Mouse (Mus musculus): ENCODE measurements around the gene Slc24a3. TPM values are rescaled to one million over a fixed set of nuclear protein-coding genes. Genes with fewer than 3 reads are reported as not detected.

Gene Slc24a3
- polyA plus RNA-seq, 1 experiment from 2014 or later = 3.1 TPM

DNA sequence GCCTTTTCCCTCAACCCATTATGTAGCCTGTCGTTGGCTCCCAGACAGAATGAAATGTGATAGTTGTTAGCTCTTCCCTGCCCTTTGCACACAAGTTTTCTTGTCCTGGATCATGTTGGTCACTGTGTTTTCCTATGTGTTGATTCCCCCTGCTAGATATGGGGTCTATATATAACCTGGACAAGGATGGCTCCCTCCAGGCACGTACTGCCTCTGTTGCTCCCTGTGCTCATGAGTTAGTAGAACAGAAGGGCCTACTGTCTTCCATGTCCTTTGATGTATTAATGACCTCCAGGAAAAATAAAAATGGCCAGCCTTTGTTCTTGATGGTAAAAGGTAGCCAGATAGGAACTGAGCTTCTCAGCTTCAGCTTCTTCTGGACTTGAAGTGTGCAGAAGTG, 251.5 kb downstream of the Slc24a3 start:
- Histone ChIP-seq H3K9ac (ENCODE audit: low read depth, low read length) (no peak overlapping the region), H3K9me3 (ENCODE audit: control insufficient read depth, low read length) (no peaks in the 10 kb centered on the region), H3K27me3 (replicated peaks; ENCODE audit: control insufficient read depth, insufficient read depth, low read length) (no peaks in the 10 kb centered on the region), H3K4me3 (ENCODE audit: low read length) (no peak overlapping the region), H3K4me1 (ENCODE audit: control insufficient read depth, insufficient read depth, low read length) (no peaks in the 10 kb centered on the region), H3K4me2 (ENCODE audit: low read depth, low read length) (no peak overlapping the region), H3K27ac (ENCODE audit: low read length) (no peak overlapping the region), H3K36me3 (ENCODE audit: control insufficient read depth, insufficient read depth, low read length) (no peaks in the 10 kb centered on the region)
- no peak for ATAC-seq
- WGBS = 75% methylated on average over 2 of the region's 2 CpGs

DNA sequence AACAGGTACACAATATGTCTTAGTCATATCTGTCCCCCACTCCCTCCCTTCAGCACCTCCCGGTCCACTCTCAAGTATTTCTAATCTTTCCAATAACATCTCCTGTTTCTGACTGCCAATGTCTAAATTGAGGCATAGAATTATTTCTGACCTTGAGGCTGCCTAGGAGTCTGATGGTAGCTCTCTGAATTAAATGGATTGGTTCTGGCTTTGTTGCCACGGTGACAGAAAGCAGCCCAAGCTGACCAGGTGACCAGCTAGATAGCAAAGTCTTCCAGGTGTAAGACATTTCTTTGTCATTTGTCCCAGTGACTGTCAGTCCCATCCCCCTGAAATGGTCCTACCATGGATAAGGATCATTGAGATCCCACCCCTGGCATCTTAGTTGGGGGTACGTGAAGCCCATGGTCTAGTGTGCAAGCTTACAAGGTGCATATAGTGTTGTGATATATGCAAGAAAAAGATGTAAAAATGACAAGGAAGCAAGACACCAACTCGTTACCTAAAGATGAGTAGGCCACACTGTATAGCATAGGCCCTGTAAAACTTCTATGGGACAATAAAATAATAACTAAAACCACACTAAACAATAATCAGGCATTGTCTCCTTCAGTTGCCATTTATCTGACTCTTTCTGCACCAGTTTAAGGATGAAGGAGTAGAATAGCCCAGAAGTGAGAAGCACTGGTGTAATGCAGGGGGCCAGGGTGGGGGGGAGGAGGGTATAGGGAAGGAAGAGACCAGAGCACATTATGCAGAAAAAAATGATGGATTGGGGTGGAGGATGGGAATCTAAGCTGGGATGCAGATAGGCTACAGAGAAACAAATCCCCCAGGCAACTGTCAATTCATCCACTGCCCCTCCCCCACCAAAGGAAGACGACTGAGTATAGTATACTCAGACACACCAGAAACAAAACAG, 253.7 kb downstream of the Slc24a3 start:
- no peaks in the 10 kb centered on the region for H3K4me1 ChIP-seq (ENCODE audit: control insufficient read depth, insufficient read depth, low read length)
- H3K4me2 ChIP-seq (ENCODE audit: low read depth, low read length) = no peak overlapping the region
- WGBS = 81% methylated on average over 5 of the region's 5 CpGs
- no peak overlapping the region for H3K27ac ChIP-seq (ENCODE audit: low read length)
- H3K36me3 ChIP-seq (ENCODE audit: control insufficient read depth, insufficient read depth, low read length) = no peaks in the 10 kb centered on the region
- H3K9me3 ChIP-seq (ENCODE audit: control insufficient read depth, low read length) = no peaks in the 10 kb centered on the region
- H3K9ac ChIP-seq (ENCODE audit: low read depth, low read length) = no peak overlapping the region
- no peak overlapping the region for H3K4me3 ChIP-seq (ENCODE audit: low read length)
- H3K27me3 ChIP-seq (replicated peaks; ENCODE audit: control insufficient read depth, insufficient read depth, low read length) = no peaks in the 10 kb centered on the region
- ATAC-seq = no peak

DNA sequence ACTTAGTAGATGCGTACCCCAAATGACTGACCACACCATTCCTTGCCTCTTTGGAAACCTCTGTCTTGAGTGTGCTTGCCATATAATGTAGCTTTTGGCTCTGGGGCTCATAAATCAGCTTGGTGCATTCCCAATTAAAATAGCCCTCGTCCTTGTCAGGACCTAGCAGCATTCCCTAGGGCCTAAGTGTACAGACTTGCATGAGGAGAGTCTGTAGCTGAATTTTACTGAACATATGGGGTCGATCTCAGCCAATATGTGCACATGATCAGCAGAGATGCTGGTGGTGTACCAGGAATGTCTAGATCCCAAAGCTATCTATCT, 254.3 kb downstream of the Slc24a3 start:
- ATAC-seq = no peak
- WGBS = 68% methylated on average over 3 of the region's 3 CpGs
- H3K9ac ChIP-seq (ENCODE audit: low read depth, low read length) = no peak overlapping the region

DNA sequence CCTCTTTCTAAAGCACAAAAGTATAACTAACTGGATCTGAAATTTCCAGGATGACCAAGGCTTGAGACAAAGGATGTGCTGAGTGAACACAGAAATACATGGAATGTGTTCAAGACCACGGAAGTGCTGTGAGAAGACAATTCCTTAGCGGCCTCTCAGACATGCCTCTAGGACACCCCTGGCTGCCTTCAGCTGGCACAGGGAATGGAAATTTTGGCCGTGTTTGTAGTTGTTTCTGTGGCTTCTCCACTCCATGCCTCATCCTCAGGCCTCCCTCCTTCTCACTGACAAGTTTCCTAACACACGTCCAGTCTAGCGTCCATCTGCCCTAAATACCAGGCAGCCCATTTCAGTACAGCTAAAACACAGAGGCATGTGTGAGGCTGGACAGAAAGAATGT, 262.4 kb downstream of the Slc24a3 start:
- ATAC-seq = no peak
- 88% methylated on average over 5 of the region's 5 CpGs for WGBS
- H3K27ac ChIP-seq (ENCODE audit: low read length) = no peak overlapping the region
- H3K9ac ChIP-seq (ENCODE audit: low read depth, low read length) = no peak overlapping the region
- no peak overlapping the region for H3K4me3 ChIP-seq (ENCODE audit: low read length)
- no peak overlapping the region for H3K4me2 ChIP-seq (ENCODE audit: low read depth, low read length)
- no peaks in the 10 kb centered on the region for H3K4me1 ChIP-seq (ENCODE audit: control insufficient read depth, insufficient read depth, low read length)
- no peaks in the 10 kb centered on the region for H3K27me3 ChIP-seq (replicated peaks; ENCODE audit: control insufficient read depth, insufficient read depth, low read length)
- H3K9me3 ChIP-seq (ENCODE audit: control insufficient read depth, low read length) = no peaks in the 10 kb centered on the region
- no peaks in the 10 kb centered on the region for H3K36me3 ChIP-seq (ENCODE audit: control insufficient read depth, insufficient read depth, low read length)

More for the DNA sequence above, 254.3 kb downstream of the Slc24a3 start:
- H3K36me3 ChIP-seq (ENCODE audit: control insufficient read depth, insufficient read depth, low read length) = no peaks in the 10 kb centered on the region
- H3K4me2 ChIP-seq (ENCODE audit: low read depth, low read length) = no peak overlapping the region
- H3K9me3 ChIP-seq (ENCODE audit: control insufficient read depth, low read length) = no peaks in the 10 kb centered on the region
- no peak overlapping the region for H3K27ac ChIP-seq (ENCODE audit: low read length)
- H3K4me3 ChIP-seq (ENCODE audit: low read length) = no peak overlapping the region
- no peaks in the 10 kb centered on the region for H3K4me1 ChIP-seq (ENCODE audit: control insufficient read depth, insufficient read depth, low read length)
- H3K27me3 ChIP-seq (replicated peaks; ENCODE audit: control insufficient read depth, insufficient read depth, low read length) = no peaks in the 10 kb centered on the region

DNA sequence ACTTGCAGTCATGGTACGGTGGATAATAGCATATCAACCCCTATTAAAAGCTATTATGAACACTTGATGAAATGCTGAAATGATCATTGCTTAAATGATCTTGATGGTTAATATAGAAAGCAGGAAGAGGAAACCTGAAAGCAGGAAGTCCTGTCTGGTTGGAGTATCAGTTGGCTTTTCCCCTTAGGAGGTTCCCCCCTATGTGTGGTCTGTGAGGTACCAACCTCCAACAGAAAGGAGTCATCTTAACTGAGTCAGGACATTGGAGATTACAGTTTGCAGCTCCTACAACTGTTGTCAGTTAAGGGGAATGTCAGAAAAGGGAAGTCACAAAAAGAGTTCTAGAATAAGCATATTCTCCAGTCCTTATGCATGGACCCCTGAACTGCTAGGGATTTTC, 266.5 kb downstream of the Slc24a3 start:
- Histone ChIP-seq H3K9ac (ENCODE audit: low read depth, low read length) (no peak overlapping the region), H3K36me3 (ENCODE audit: control insufficient read depth, insufficient read depth, low read length) (no peaks in the 10 kb centered on the region), H3K27ac (ENCODE audit: low read length) (no peak overlapping the region), H3K4me3 (ENCODE audit: low read length) (no peak overlapping the region), H3K27me3 (replicated peaks; ENCODE audit: control insufficient read depth, insufficient read depth, low read length) (no peaks in the 10 kb centered on the region), H3K4me1 (ENCODE audit: control insufficient read depth, insufficient read depth, low read length) (no peaks in the 10 kb centered on the region), H3K4me2 (ENCODE audit: low read depth, low read length) (no peak overlapping the region), H3K9me3 (ENCODE audit: control insufficient read depth, low read length) (no peaks in the 10 kb centered on the region)
- ATAC-seq = no peak
- 94% methylated on average over 1 of the region's 1 CpGs for WGBS

DNA sequence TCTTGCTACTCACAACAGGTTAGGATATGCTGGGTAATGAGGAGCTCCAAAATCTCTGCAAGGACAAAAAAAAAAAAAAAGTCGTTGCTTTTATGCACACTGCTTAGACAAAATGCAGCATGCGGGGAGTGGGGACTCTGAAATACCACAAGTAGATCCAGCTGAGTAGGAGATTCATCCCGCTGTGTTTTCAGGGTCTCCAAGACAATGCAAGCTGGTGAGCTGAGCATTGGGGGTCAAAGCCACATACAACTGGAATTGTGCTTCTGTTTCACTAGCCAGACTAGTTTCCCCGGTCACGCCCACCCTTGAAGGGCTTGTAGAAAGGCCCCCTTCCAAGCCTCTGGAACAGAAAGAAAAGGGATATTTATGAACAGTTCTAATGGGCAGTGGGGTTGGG, 270.8 kb downstream of the Slc24a3 start:
- Histone ChIP-seq H3K9me3 (ENCODE audit: control insufficient read depth, low read length) (no peaks in the 10 kb centered on the region), H3K36me3 (ENCODE audit: control insufficient read depth, insufficient read depth, low read length) (no peaks in the 10 kb centered on the region), H3K9ac (ENCODE audit: low read depth, low read length) (no peak overlapping the region), H3K27ac (ENCODE audit: low read length) (no peak overlapping the region), H3K4me1 (ENCODE audit: control insufficient read depth, insufficient read depth, low read length) (no peaks in the 10 kb centered on the region), H3K4me2 (ENCODE audit: low read depth, low read length) (no peak overlapping the region), H3K4me3 (ENCODE audit: low read length) (no peak overlapping the region), H3K27me3 (replicated peaks; ENCODE audit: control insufficient read depth, insufficient read depth, low read length) (no peaks in the 10 kb centered on the region)
- WGBS = 68% methylated on average over 5 of the region's 5 CpGs
- no peak for ATAC-seq

DNA sequence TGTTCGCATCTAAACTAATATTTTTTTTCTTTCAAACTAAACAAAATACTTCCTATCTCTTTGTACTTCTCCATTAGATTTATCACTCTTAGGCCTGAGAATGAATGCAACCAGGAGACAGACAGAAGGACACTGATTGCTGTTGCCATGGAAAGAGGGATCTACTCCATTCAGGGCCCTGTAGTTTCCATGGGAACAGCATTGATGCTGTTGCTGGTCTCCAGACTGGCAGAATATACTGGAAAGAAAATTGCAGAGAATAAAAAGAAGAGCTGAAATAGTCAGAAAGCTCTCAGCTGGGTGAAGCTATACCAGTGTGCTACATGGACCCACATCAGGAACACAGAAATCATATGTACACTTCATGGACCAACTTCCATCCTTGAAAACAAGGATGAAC, 272.2 kb downstream of the Slc24a3 start:
- no peaks in the 10 kb centered on the region for H3K36me3 ChIP-seq (ENCODE audit: control insufficient read depth, insufficient read depth, low read length)
- H3K9me3 ChIP-seq (ENCODE audit: control insufficient read depth, low read length) = no peaks in the 10 kb centered on the region
- no peak for ATAC-seq
- WGBS = 94% methylated on average over 1 of the region's 1 CpGs
- no peaks in the 10 kb centered on the region for H3K27me3 ChIP-seq (replicated peaks; ENCODE audit: control insufficient read depth, insufficient read depth, low read length)
- H3K4me3 ChIP-seq (ENCODE audit: low read length) = no peak overlapping the region
- H3K9ac ChIP-seq (ENCODE audit: low read depth, low read length) = no peak overlapping the region
- H3K4me1 ChIP-seq (ENCODE audit: control insufficient read depth, insufficient read depth, low read length) = no peaks in the 10 kb centered on the region
- no peak overlapping the region for H3K27ac ChIP-seq (ENCODE audit: low read length)
- no peak overlapping the region for H3K4me2 ChIP-seq (ENCODE audit: low read depth, low read length)

DNA sequence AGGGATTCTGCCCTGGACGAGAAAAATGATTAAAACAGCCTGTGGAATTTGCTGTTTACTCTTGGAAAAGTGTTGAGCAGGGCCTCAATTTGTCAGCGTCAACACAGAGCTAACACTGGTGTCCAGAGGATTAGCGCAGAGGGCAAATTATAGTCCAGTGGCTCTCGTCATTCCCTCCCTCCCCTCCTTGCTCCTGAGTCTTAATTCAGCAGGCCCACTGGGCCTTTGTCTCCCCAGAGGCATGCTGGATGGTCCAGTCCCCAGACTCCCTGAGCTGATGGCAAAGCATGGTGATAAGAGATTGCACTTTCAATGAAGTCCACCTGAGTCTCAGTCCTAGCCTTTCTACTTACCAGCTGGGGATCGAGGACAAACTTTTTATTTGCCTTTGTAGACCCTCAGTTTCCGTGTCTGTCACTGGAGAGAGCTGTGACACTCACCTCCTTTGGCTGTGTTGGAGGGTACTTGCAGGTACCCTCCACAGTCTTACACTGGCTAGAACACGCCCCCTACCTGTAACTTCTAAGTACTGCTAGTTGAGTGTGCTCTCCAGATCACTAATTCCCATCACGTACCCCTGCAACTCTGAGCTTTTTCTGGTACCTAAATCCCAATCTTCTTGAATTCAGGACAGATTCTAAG, 289.7 kb downstream of the Slc24a3 start:
- ATAC-seq = peak; percentile 26; the same call in 1 of the 2 replicates
- Histone ChIP-seq H3K9ac (ENCODE audit: low read depth, low read length) (no peak overlapping the region), H3K27me3 (replicated peaks; ENCODE audit: control insufficient read depth, insufficient read depth, low read length) (no peaks in the 10 kb centered on the region), H3K4me3 (ENCODE audit: low read length) (no peak overlapping the region), H3K36me3 (ENCODE audit: control insufficient read depth, insufficient read depth, low read length) (no peaks in the 10 kb centered on the region), H3K4me2 (ENCODE audit: low read depth, low read length) (no peak overlapping the region), H3K4me1 (ENCODE audit: control insufficient read depth, insufficient read depth, low read length) (no peaks in the 10 kb centered on the region; the same call in 1 of the 2 replicates), H3K9me3 (ENCODE audit: control insufficient read depth, low read length) (no peaks in the 10 kb centered on the region), H3K27ac (ENCODE audit: low read length) (no peak overlapping the region)
- 30% methylated on average over 8 of the region's 8 CpGs for WGBS

DNA sequence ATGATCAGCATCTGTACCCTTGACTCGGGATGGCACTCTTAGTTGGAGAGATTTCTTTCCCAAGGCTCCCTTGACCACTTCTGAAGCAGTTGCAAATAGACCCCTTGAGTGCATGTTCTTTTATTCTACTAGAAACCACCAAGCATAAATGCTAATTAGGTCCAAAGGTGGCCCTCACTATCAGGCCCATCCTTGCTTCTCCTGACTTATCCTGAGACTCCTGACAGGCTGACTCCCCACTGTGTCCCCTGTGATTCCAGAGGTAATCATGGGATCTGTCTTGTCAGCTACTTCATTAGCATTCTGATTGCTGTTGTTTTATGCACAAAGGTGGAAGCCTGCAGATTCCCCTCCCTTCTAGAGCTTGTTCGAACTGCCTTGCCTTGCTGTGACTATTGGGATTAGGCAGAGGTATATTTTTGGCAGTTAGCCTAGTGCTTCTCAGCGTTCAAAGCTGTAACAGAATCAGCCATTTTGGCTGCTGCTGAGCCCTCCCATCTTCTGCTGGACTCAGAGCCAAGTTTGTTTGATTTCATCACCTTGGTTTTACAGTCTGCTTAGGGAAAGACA, 293.4 kb downstream of the Slc24a3 start:
- Histone ChIP-seq H3K9ac (ENCODE audit: low read depth, low read length) (no peak overlapping the region), H3K27me3 (replicated peaks; ENCODE audit: control insufficient read depth, insufficient read depth, low read length) (no peaks in the 10 kb centered on the region), H3K4me2 (ENCODE audit: low read depth, low read length) (no peak overlapping the region), H3K9me3 (ENCODE audit: control insufficient read depth, low read length) (no peaks in the 10 kb centered on the region), H3K4me3 (ENCODE audit: low read length) (no peak overlapping the region), H3K27ac (ENCODE audit: low read length) (no peak overlapping the region), H3K4me1 (ENCODE audit: control insufficient read depth, insufficient read depth, low read length) (no peaks in the 10 kb centered on the region; the same call in 1 of the 2 replicates), H3K36me3 (ENCODE audit: control insufficient read depth, insufficient read depth, low read length) (no peaks in the 10 kb centered on the region)
- ATAC-seq = peak; percentile 66; the same call in 1 of the 2 replicates
- 55% methylated on average over 3 of the region's 3 CpGs for WGBS

All from intestine, embryonic 16.5 days (tissue).